Mouse (Mus musculus): Measurements from ENCODE around the gene Themis2. TPM values are rescaled to one million over a fixed set of nuclear protein-coding genes. Genes with fewer than 3 reads are reported as not detected.
"Not testable (repeated sequence)": the region's sequence is repeated elsewhere in the genome, so short reads cannot be mapped to it uniquely, and the experiment has no call there.

The Themis2 gene
- total RNA-seq, 2 experiments from 2014 or later = 0.89 to 1.3 TPM

DNA sequence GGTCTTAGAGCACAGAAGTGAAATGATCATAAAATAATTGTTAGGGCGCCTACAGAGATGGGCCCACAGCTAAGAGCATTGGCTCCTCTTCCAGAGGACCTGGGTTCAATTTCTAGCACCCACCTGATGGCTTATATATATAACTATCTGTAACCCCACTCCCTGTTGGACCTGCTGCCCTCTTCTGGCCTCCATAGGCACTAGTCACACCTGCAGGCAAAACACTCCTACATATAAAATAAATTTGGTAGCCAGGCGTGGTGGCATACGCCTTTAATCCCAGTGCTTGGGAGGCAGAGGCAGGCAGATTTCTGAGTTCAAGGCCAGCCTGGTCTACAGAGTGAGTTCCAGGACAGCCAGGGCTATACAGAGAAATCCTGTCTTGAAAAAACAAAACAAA lies 33.1 kb downstream of the Themis2 start:
- intact Hi-C loops (cut with DNase I); DNase-seq (ENCODE audit: low spot score in 2 of 2): not testable (repeated sequence)

DNA sequence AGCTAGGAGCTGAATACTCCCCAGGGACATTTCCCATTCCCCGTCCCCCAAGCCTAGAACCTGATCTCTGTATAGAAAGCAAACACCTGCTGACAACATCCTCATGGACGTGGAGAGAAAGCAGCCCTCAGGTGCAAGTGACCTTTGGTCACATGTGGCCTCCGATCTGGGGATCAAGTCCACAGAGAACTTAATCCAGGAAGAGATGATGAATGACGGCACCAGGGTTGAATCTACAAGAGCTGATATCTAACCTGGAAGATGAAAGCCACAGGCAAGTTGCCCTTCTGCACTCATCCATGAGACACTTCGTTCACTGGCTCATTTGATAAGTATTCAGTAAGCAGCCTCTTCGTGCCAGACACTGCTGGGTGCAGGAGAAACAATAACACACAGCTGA lies 33.6 kb downstream of the Themis2 start:
- no peak for DNase-seq (ENCODE audit: low spot score in 2 of 2)
- intact Hi-C loops (cut with DNase I) = no loop called here

DNA sequence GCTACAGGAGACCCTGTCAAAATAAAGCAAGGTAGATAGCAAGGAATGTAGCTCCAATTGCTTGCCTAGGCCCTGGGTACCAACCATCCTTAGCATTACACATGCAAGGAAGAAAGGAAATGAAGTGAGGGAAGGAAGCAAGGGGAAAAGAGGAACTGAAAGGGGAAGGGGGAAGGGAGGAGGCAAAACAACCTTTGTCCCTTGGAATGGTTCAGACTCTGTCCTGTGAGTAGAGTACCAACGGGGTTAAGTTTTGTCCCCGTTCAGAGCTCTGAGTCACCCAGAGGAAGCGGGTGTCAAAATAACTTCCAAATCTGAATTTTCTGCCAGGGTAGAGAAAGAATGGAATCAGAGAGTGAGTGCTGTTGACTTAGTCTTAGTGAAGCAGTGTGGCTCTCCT lies 35.9 kb downstream of the Themis2 start:
- no peak for DNase-seq (ENCODE audit: low spot score in 2 of 2)
- intact Hi-C loops (cut with DNase I) = no loop called here

DNA sequence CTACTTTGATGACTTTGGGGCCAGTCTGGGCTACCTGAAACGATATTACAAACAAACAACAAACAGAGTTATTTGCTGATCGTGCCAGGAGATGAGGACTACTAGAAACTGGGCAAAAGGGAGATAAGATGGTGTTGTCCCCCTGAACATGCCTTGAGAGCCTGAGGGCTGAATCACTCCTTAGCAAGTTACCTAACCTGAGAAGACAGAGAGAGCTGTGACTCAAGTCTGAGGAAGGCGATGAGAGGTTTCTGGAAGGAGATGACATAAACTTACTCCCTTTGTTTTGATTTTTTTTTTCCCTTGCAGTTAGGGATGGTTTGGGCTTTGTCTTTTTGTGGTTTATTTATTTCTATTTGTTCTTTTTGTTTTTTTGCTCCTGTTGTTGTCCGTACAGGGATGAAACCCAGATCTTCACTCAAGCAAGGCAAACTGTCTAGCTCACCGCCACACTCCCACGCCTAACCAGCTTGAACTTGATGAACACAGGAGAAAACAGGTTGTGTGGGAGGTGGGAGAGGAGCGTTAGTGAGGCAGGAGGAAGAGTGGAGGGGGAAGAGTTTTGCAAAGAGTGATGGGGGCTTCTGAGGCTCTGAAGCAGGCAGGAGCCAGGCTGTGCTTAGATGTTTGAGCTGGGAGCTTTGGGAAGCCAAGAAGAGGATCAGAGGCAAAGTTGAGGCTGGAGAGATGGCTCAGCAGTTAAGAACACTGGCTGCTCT lies 38.4 kb downstream of the Themis2 start:
- DNase-seq (ENCODE audit: low spot score in 2 of 2) = peak in 1 of 2 experiments; percentile 19
- intact Hi-C loops (cut with DNase I) = no loop called here

DNA sequence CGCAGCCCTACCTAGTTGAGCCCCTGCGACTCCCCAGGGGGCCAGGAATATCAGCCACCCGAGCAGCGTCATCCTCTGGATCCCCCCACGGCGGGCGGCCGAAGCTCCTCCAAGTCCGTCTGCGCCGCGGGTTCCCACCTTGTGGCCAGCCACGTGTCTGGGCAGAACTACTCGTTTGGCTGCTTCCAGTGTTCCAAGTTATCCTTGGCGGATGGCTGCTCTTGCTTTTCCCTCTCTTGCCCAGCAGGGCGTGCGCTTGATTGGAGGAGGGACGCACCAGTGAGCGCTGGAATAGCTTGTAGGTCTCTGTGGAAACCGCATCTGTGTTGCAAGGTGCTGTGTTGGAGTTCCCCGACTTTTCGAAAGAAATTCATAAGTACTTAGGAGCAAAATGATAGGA lies 39.2 kb downstream of the Themis2 start, which contains the start of gene Smpdl3b:
TSS of gene Smpdl3b (minus strand) at position 279 of the 400 bp plus-strand sequence.
- DNase-seq (ENCODE audit: low spot score in 2 of 2) = peak; percentile 73 to 74
- intact Hi-C loops (cut with DNase I) = no loop called here

DNA sequence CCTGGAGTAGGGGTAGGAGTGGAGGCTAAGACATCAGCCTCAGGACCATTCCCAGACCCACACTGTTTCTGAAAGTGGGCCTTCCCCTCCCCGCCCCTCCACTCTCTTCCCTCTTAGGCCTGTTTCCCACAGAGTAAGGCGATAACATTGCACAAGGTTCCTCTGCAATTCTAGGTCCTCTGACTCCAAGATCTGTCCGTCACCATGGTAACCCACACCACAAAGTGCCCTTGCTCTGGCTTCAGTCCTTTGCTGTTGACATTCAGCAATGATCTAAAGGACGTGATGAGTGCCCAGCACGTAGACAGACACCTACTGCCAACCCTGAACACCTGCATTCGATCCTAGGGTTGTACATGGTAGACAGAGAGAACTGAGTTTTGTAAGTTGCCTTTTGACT lies 43.2 kb downstream of the Themis2 start:
- DNase-seq (ENCODE audit: low spot score in 2 of 2) = no peak
- intact Hi-C loops (cut with DNase I) = no loop called here

DNA sequence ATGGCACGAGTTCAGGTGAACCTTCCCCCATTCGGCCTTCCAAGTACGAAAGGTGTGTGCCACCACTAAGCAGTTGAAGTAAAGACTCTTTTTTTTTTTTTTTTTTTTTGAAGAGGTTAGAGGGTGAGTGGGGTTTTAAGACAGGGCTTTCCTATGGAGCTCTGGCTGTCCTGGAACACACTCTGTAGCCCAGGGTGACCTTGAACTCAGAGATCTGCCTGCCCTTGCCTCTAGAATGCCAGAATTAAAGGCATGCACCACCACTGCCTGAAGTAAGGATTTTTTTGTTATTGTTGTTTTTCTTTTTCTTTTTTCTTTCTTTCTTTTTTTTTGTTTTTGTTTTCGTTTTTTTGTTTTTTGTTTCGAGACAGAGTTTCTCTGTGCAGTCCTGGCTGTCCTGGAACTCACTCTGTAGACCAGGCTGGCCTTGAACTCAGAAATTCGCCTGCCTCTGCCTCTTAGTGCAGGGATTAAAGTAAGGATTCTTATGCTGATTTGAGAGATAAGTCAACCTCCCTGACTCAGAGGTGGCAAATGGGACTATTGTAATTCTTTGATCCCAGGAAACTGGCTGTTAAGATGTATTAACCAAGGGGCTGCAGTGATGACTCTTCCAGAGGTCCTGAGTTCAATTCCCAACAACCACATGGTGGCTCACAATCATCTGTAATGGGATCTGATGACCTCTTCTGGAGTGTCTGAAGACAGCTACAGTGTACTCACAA lies 46.8 kb downstream of the Themis2 start:
- intact Hi-C loops (cut with DNase I) = no loop called here
- no peak for DNase-seq (ENCODE audit: low spot score in 2 of 2)

DNA sequence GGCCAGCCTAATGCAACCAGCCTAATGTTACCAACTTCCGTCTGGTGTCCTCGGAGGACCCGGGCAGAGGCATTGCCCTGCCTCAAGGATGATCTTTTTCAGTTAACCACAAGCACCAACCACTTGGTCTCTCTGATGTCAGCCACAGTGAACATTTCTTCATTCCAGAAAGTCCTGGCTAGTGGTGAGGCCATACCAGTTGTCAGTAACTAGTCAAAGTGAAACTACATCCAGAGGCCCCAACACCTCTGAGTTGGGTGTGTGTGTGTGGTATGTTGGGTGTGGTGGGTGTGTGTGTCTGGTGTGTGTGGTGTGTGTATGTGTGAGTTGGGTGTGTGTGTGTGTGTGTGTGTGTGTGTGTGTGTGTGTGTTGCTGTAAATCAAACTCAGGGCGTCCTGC lies 47.4 kb downstream of the Themis2 start:
- DNase-seq (ENCODE audit: low spot score in 2 of 2) = no peak
- intact Hi-C loops (cut with DNase I) = no loop called here

DNA sequence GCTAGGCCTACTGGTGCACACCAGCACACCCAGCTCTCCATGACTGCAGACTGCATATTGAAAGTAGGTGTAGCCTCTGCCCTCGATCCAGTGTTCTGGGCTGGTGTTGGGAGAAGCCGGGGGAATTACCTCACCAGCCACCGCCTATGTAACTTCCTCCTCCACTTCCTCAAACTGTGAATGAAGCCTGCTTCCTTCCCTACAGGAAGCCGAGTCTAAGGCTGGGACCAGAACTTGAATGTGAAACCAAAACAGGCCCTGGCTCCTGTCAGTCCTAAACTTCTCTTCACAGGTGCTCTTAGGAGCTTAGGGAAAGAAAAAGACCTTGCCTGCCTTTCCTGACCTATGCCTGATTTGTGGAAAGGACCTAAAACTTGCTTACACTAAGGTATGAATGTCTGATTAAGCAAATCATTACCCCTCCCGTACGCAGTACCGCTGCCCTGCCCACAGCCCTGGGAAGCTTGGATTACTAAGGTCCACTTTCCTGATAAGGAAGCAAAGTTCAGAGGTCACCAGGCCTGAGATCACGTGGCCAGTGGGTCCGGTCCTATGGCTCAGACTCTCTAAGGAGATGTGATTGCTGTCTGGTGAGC lies 48.4 kb downstream of the Themis2 start:
- intact Hi-C loops (cut with DNase I) = no loop called here
- no peak for DNase-seq (ENCODE audit: low spot score in 2 of 2)

DNA sequence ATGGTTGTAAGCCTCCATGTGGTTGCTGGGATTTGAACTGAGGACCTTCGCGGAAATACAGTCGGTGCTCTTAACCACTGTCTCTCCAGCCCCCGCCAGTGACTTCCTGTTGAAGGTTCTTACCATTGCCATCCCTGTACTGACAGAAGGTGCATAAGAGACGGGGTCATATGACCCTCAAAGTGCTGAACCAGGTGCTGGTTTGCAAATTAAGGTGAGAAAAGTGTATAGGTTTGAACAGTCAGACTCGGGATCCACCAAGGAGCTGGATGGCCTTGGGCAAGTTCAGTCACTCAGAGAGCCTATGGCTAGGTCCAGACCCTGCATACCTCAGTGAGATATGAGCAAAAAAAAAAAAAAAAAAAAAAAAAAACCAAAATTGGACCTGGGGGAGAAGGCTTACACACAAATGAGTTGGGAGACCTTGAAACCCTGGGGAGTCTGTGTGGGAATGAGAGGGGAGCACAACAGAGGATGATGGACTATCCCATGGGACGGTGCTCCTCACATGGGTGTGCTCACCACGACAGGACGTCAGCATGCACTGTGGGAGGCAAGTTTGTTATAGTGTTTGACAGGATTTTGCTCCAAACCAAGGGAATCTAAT lies 49.2 kb downstream of the Themis2 start:
- DNase-seq (ENCODE audit: low spot score in 2 of 2) = no peak
- intact Hi-C loops (cut with DNase I) = no loop called here

DNA sequence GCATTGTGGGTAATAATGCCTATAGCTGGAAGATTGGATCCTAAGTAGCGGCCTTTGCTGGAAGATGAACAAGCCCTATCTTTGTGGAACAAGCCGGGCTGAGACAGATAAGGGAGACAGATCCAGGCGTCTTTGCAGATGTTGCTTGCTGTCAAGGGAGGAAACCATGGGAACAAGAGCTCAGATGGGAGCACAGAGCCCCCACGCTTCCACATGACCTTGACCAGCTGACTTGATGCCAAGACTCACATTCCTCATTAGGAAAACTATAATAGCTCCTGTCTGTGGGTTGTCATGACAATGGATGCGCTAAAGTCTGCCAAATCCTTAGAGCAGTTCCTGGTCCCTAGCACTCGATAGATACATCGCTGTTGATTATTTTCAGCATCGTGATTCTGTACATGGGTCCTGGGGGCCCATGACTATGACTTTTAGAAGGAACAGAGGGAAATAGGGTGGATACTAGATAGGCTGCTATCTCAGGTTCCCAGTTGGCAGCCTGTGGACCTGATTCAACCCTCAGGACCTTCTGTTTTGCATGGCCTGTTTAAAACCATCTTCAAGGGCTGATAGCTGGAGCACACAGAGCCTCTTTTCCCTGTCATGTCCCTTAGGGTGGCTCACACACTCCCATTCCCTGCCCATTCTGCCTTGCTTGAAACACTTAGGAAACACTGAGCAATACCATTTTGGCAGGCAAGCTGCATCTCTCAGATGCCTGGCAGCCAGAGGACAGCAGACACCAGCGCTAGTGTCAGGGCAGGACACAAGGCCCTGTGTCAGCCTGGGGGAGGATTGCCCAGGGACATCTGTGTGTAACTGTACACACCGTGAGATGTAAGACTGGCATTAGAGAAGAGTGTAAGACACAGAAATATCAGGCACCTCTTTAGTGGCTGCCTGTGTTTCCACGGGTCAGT lies 51.9 kb downstream of the Themis2 start:
- intact Hi-C loops (cut with DNase I) = no loop called here
- peak in 1 of 2 experiments; percentile 30 for DNase-seq (ENCODE audit: low spot score in 2 of 2)

DNA sequence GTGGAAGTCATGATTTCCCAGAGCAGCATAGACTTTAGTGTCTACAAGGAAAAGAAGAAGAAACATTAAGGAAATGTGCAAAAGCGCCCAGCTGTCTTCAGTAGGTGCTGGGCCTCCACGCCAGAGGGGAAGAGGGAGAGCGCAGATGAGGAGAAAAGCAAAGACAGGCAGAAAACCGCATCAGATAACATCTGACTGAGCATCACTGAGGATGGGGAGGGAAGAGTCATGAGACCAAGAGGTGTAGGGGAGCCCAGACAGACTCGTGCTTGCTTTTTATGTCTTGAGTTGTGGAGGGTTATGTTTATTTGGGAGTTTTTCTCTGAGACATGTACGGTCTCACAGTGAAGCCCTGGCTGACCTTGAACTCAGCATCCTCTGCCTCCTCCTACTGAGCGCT lies 54.7 kb downstream of the Themis2 start:
- no peak for DNase-seq (ENCODE audit: low spot score in 2 of 2)
- intact Hi-C loops (cut with DNase I) = no loop called here

DNA sequence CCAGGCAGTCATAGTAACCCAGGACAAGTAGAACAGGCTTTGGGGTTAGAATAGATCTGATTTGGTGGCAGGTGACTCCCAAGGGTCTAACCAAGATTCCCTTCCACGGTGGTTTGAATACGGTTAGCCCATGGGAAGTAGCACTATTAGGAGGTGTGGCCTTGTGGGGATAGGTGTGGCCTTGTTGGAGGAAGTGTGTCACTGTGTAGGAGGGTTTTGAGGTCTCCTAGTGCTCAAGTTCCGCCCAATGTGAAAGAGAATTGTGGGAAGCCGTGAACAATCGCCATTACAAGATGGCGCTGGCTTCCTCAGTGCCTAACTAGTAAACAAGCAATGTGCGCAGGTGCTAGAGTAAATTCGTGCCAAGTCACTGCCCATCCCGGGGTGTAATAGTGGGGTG lies 59.0 kb downstream of the Themis2 start:
- DNase-seq (ENCODE audit: low spot score in 2 of 2); intact Hi-C loops (cut with DNase I): not testable (repeated sequence)

DNA sequence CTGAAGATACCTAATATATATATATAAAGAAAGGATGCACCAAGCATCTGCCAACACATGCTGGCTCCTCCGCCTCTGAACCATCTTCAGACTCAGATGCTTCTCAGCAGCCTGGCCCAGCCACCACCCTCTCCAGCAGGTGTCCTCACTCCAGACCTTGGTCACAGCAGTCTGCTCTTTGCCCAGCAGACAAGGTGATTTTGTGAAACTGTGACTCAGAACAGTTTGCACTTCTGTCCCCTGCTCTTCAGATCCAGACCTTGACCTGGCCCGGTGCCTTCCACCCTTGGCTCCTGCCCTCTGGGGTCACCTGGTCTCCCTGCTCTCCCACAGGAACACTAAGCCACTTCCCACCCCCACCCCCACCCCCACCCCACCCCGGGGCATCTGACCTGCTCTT lies 60.3 kb downstream of the Themis2 start:
- intact Hi-C loops (cut with DNase I) = no loop called here

DNA sequence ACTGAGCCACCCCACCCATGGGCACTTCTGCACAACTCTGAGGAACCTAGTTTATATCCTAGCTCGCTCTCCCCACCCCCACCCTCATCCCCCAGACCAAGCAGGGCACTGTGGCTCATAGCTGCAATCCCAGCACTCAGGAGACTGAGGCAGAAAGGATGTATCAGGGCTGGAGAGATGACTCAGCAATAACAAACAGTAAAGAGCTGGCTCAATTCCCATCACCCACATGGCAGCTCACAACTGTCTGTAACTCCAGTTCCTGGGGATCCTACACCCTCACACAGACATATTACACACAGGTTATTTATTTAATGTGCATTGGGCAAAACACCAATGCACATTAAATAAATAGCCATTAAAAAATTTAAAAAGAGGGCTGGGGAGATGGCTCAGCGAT lies 60.8 kb downstream of the Themis2 start:
- no peak for DNase-seq (ENCODE audit: low spot score in 2 of 2)
- intact Hi-C loops (cut with DNase I) = no loop called here

More for the DNA sequence above, 60.3 kb downstream of the Themis2 start:
- DNase-seq (ENCODE audit: low spot score in 2 of 2) = no peak

DNA sequence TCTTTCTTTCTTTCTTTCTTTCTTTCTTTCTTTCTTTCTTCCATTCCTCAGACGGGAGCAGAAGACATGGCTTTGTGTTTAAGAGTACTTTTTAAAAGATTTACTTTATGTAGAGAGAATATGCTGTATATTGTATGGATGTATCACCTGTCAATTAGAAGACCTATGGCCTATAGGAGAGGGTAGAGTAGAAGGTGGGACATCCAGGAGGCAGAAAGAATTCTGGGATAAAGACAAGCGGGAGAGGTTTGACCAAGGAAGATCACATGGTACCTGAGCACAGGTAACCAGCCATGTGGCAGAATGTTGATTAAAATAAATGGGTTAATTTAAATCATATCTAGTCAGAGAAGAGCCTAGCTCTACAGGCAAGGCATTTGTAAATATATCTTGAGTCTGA lies 61.4 kb downstream of the Themis2 start:
- DNase-seq (ENCODE audit: low spot score in 2 of 2) = no peak
- intact Hi-C loops (cut with DNase I) = no loop called here

DNA sequence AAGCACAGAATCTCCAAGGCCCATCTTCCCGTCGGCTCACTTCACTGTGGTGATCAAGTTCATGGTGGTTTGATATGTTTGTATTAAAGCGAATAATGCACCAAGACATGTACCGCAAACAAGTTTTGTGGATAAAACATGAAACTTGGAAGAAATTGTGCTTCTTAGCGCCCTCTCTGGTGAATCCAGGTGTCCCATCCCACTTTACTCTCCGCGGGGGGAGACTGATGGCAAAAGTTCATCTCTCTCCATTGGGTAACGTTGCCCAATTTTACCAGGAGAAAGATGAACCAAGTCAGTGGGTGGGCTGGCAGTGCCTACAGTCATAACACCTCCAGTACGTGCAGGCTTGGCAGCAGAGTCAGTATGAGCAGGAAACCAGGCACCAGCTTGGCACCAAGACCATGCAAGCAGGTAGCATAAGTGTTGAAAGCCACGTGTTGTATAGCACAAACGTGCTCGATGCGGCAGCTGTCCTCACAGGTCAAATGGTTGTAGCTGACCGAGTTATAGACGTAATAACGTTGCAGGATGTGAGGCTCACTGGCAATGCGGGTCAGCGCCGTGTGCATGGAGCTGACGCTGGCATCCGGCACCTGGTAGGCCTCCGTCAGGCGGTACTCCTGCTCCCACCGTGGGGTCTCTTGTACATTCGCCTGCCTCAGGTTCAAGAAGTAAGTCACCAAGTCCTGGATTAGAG lies 63.0 kb downstream of the Themis2 start:
- intact Hi-C loops (cut with DNase I) = no loop called here
- no peak for DNase-seq (ENCODE audit: low spot score in 2 of 2)

DNA sequence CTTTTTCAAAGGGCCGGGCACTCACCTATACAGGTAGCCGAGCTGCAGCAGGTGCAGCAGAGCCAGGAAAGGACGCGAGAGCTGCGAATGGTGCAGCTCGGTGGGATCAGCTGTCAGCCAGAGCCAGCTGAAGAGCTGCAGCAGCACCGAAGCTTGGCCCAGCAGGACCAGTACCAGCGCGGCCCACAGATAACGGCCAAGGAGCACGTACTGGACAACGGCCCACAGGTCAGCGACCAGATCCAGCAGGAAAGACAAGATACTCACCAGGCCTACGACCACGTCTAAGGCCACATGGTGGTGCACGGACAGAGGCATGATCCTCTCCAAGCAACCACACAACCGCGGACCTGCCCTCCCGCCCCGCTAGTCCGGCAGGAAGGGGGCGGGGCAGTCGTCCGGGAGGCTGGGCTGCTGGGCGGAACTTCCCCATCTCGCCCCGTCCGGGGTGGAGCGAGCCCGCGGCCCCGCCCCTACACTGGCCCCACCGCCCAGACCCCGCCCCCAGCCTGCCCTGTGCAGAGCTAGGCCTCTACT lies 64.0 kb downstream of the Themis2 start, which contains the start of gene Xkr8:
TSS of gene Xkr8 (minus strand) at position 399 of the 537 bp plus-strand sequence.
- intact Hi-C loops (cut with DNase I) = no loop called here
- DNase-seq (ENCODE audit: low spot score in 2 of 2) = peak; percentile 48 to 62

Measured in left cerebral cortex, postnatal 36 days (tissue).